Mouse (Mus musculus) hindlimb bud, embryonic 11.5 days (tissue): ENCODE measurements around the gene Sav1.

Source experiments
- DNase-seq: peaks from one replicate; pipeline ENCODE4 v3.0.0-alpha.2; 2012; ENCODE audit warnings: low read depth, low spot score; ENCODE audit errors: extremely low spot score

Gene Sav1

DNA sequence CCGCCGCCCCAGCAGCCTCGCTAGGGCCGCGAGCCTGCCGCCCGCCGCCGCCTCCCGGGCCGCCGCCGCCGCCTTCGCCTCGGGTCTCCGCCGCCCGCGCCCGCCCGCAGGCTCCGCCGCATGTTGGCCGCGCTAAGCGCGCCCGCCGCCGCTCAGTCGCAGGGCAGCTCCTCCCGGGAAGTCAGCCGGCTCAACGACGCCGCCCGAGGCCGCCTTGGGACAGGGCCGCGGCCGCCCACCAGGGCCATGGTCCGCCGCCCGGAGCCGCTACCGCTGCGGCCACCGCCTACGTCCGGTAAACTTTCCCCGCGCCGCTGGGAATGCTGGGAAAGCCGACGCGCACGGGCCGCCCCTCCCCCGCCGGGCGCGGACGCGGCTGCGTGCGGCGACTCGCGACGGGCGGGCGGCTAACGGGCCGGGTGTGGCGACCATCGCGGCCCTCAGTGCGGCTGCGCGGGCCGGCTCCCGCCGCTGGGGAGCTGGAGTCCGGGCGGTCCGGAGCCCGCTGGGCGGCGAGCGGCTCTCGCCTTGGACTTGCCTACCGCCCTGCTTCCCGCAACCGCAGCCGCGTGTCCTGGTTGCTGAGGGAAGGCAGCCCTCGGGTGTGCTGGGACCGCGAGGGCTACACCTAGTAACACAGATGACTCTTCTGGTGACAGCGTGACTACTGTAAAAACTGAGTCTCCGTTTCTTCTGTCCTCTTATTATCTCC, at the start of gene Sav1:
TSS of gene Sav1 (minus strand) at position 217 of the 712 bp plus-strand sequence.
- DNase-seq, result no peak

DNA sequence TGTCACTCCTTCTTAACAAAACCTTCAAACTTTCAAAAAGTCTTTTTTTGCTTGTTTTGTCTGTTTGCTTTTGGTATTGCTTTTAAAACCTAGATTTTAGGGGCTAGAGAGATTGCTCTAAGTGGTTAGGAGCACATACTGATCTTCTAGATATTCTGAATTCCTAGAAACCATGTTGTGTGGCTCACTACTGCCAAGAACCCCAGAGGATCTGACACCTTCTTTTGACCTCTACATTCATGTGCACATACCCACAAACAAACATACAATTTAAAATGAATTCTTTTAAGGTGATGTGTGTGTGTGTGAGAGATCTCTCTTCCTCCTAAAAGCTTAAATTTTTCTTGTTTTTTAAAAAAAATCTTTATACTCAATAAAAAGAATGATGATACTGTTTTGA, 39.4 kb upstream of the Sav1 start:
- DNase-seq, result no peak

- no peak for DNase-seq
Measured at GRCm38 (mm10) chr12:70025431-70025830, 38.6 kb upstream of the Sav1 start.

DNA sequence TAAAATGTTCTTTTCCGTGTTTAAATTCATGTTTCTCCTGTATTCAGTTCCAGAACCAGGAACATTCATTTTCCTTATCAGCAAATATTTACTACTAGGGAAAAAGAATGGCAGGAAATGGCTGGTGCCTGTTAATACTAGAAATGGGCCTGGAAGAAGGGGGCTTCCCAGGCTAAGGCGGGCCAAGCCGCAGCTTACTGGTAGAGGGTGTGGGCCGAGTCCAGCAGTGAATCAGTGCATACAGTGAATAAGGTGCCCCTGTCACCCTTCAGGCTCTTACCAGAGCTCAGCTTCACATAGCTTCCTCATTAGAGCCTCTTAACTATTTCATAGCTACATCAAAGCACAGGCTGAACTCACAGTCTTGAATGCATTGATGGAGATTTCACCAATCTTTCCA, 36.8 kb upstream of the Sav1 start:
- no peak for DNase-seq

GRCm38 (mm10) chr12:70018153-70018552, 31.4 kb upstream of the Sav1 start:
- DNase-seq, result no peak

- no peak for DNase-seq
Measured at GRCm38 (mm10) chr12:70015936-70016335, 29.1 kb upstream of the Sav1 start.

DNA sequence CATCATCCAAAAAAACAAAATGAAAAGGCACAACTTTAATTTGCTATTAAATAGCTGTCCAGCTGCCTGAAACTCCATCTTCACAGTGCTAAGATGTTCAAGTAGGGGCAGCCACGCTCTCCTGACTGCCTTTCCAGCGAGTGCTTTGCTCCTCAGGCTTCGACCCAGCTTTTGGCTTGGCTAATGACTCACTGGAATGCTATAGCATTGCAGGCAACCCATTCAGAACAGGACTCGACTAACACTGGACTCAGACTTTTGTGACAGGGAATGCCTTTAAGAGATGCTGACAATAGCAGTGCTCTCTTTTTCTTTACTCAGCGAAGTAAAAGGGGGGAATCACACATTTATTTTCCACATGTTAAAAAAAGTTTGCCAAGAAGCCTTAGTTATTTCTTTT, 24.9 kb upstream of the Sav1 start:
- DNase-seq, result no peak

GRCm38 (mm10) chr12:70010356-70010755, 23.6 kb upstream of the Sav1 start:
- DNase-seq, result no peak

- DNase-seq, result no peak
Measured at GRCm38 (mm10) chr12:70005103-70005502, 18.3 kb upstream of the Sav1 start.

DNA sequence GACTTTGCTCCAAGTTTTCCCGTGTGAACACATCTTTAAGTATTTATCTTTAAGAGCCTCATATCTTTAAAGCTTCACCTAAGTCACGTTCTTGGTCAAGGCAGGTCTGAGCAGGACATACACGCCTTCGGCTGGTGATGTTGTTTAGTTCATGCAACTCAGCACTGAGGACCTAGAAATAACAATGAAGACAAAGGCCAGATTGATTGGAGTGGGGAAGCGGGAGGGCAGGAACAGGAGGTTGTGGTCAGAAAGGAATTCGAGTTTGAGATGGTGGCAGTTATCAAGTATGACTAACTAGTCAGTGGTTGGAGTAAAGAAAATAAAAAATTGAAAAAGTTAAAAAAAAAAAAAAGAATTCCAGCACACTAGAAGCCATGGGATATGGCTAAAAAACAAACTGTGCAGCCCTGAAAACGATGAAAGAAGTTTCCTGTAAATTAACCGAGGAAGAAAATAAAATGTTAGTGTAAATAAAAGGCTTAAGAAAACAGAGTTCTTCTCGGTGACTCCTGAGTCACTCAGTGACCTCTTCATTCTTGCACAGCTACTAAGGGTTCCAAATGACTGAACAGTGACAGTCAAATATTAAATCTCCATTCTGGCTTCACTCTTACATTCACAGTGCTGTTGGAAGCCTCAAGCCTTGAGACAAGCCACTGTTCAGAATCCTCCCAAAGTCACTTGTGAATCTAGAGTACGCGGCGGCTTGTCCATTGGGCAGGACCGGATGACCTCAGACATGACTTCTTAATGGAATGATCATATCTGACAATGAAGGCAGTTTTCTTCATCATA, 11.6 kb upstream of the Sav1 start:
- no peak for DNase-seq

GRCm38 (mm10) chr12:69995382-69995781, 8.6 kb upstream of the Sav1 start:
- no peak for DNase-seq

DNA sequence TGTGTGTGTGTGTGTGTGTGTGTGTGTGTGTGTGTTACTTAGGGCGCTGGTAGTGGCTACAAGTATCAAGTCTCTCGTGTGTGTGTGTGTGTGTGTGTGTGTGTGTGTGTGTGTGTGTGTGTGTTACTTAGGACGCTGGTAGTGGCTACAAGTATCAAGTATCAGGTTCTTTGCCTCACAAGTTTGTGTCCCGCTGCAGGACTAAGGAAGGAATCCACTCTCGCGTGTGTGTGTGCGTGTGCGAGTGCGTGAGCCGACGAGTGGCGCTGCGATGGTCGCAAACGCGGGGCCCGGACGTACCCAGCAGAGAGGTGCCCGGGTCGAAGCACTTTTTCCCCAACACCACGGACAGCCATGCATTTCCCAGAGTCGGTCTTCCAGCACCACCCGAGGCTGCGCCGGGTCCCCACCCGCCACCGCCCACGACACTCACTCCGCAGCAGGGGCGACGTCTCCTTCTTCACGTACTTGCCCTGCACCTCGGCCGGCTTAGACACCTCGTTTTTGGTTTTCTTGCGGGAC, 500 bp downstream of the Sav1 start:
- no peak for DNase-seq

DNA sequence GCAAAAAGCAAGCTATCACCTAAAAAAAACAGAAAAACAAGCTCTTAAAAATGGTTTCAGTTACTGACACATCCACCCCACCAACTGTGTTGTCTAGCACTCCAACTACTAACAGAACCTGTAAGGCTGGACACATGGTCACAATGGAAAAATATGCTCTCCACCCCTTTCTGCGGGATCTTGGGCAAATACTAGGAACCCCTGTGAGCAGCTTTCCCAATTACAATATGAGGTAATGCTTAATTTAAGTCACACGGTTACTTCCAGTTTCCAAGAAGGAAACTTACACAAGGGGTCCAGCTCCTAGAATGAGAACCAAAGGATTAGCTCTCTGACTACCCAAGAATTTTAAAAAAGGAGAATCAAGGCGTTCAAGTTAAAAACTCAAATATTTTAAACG, 1.3 kb downstream of the Sav1 start:
- no peak for DNase-seq

DNA sequence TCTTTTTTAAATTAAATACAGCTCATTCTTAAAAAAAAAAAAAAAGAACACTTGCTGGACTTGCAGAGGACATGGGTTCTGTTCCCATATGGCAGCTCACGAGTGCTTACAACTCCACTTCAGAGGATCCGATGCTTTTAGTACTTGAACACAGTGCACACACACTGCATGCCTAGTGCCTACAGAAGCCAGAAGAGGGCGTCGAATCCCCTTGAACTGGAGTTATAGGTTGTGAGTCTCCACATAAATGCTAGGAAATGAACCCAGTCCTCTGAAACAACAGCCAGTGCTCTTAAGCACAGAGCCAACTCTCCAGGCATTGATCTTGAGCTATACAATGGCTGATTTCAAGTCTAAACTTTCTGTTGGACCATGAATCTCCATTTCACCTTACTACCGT, 3.9 kb downstream of the Sav1 start:
- DNase-seq, result no peak

DNA sequence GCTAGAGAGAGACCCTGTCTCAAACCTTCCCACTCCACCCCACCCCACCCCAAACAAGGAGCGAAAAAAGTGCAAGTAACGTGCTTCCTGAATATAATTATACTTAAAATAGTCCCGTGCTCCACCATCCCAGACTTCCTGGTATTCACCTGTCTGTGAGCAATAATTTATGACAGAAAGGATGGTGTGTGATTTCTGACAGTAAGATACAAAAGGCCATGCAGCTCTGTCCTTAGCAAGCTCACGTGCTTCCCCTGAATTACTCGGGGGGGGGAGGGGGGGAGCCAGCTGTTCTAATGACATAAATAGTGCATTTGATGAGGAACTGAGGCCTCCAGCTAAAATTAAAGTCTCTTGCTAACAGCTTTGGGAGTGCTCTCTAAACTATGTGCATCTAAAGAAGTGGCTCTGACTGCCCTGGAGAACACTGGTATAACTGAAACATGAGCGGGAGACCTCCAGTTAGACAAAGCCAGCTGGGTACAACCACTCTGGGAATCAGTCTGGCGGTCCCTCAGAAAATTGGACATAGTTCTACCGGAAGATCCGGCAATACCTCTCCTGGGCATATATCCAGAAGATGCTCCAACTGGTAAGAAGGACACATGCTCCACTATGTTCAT, 9.3 kb downstream of the Sav1 start:
- no peak for DNase-seq

DNA sequence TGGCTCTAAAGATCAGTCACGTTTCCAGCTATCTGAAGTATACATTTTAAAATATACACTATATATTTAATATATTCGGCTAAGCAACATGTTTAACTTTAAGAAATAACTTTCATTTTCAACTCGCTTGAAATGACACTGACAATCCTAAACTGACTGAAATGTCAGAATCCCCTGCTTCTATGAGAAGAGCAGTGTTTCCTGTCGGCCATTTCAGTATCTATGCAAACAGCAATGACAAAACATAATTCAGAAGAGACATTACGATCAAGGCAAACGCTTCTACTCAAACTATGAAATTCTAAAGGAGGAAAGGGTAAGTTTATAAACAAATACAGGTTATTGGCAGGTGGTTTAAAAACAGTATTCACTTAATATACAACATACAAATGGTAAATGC, 10.1 kb downstream of the Sav1 start:
- DNase-seq, result no peak

DNA sequence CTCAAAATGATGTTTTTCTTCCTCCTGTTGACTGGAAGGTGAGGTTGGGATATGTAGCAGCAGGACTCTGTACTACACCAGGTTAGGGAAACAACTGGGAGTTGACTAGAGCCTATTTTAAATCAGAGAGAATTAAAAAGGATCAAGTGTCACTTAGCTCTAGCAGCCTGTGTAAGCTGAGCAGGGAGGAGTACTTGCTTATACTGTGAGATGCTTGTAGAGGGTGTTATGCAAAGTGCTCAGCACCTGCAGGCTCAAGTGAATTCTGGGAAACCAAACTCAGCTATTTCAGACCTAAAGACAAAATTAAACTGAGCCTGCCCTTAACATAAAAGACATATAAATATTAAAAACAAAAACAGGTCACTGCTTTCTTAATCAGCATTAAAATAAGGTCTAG, 13.1 kb downstream of the Sav1 start:
- no peak for DNase-seq

DNA sequence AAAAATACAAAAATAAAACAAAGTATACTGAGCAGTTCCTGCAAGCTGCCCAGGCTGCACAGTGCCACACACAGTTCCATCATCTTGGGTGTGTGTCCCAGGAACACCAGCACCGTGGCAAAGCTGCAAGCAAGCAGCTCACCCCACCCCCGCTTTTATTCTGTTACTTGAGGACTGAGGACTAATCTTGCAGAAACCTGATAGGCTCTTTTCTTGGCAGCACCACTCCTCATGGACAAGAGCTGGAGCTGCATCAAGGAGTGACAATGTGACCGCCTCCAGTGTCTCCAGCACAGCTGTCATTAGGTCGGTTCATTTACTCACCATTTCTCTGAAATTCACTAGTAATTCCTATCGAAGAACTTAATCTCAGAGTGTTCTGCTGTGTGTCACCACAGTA, 18.6 kb downstream of the Sav1 start:
- no peak for DNase-seq

- no peak for DNase-seq
Measured at GRCm38 (mm10) chr12:69967112-69967511, 19.7 kb downstream of the Sav1 start.

DNA sequence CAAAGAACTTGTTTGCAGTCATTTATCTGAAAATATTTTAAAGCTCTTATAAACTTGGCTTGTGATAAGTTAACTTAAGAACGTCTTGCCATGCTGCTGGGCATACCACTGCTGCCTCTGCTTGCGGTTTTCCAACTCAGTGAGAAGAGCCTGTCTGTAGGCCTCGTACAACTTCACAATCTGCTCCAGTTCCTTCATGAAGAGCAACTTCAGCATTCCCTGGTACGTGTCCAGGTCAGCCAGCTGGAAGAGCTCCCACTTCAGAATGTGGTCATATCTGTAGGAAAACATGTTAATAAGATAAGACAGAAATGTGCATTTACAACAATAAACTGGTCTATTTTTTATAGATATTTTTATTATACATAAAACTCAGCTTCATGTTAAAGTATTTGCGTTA, 20.7 kb downstream of the Sav1 start:
- DNase-seq, result no peak

GRCm38 (mm10) chr12:69965644-69966043, 21.2 kb downstream of the Sav1 start:
- no peak for DNase-seq

DNA sequence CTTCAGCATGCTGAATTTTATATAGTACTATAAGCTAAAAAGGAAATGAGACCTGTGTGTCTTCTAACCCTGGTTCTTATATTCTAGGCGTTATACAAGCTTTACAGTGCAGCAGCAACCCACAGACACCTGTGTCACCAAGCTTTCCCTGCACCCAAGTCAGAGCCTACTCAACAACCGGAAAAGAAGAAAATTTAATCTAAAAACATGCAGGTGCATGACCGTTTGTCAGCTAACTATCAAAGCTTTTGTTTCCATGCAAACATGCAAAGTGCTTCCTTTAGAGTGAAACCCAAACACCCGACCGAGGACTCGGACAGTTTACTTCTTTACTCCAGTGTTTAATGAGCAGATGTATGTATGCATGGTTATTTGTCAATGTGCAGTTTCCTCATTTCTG, 23.7 kb downstream of the Sav1 start:
- DNase-seq, result no peak
